Mouse (Mus musculus): ENCODE data around the gene Sec24d.
A peak's percentile ranks its signal among the peaks of the same experiment; 100 is the strongest.

Sec24d gene

GRCm38 (mm10) chr3:123266753-123267651, at the start of gene Sec24d:
Gene Sec24d (plus strand): TSS chr3:123267455.
- peak; percentile 83 for DNase-seq

- DNase-seq = no peak
Measured at GRCm38 (mm10) chr3:123218646-123219045, 48.6 kb upstream of the Sec24d start.

- no peak for DNase-seq
Measured at GRCm38 (mm10) chr3:123227276-123227675, 40.0 kb upstream of the Sec24d start.

- no peak for DNase-seq
Measured at GRCm38 (mm10) chr3:123231639-123232038, 35.6 kb upstream of the Sec24d start.

- peak; percentile 13 for DNase-seq
Measured at GRCm38 (mm10) chr3:123234191-123234836, 32.9 kb upstream of the Sec24d start.

- DNase-seq = no peak
Measured at GRCm38 (mm10) chr3:123235495-123235894, 31.8 kb upstream of the Sec24d start.

GRCm38 (mm10) chr3:123235921-123236320, 31.3 kb upstream of the Sec24d start, which contains the start of gene Synpo2:
Gene Synpo2 (minus strand): TSS chr3:123236149.
- peak; percentile 44 for DNase-seq

GRCm38 (mm10) chr3:123237039-123237438, 30.2 kb upstream of the Sec24d start:
- DNase-seq = no peak

- no peak for DNase-seq
Measured at GRCm38 (mm10) chr3:123237446-123237845, 29.8 kb upstream of the Sec24d start.

GRCm38 (mm10) chr3:123244376-123244775, 22.9 kb upstream of the Sec24d start:
- DNase-seq = no peak

- DNase-seq = no peak
Measured at GRCm38 (mm10) chr3:123245646-123246045, 21.6 kb upstream of the Sec24d start.

- DNase-seq = no peak
Measured at GRCm38 (mm10) chr3:123256181-123257101, 10.8 kb upstream of the Sec24d start.

GRCm38 (mm10) chr3:123258709-123259108, 8.5 kb upstream of the Sec24d start:
- no peak for DNase-seq

GRCm38 (mm10) chr3:123264706-123265105, 2.5 kb upstream of the Sec24d start:
- peak; percentile 2 for DNase-seq

- DNase-seq = peak; percentile 51
Measured at GRCm38 (mm10) chr3:123267741-123268201, 516 bp downstream of the Sec24d start.

- no peak for DNase-seq
Measured at GRCm38 (mm10) chr3:123282866-123283615, 15.8 kb downstream of the Sec24d start.

GRCm38 (mm10) chr3:123284284-123284683, 17.0 kb downstream of the Sec24d start:
- no peak for DNase-seq

GRCm38 (mm10) chr3:123285649-123286048, 18.4 kb downstream of the Sec24d start:
- DNase-seq = no peak

- DNase-seq = peak; percentile 4
Measured at GRCm38 (mm10) chr3:123288856-123289570, 21.8 kb downstream of the Sec24d start.

- DNase-seq = no peak
Measured at GRCm38 (mm10) chr3:123291670-123292069, 24.4 kb downstream of the Sec24d start.

GRCm38 (mm10) chr3:123296654-123297053, 29.4 kb downstream of the Sec24d start:
- DNase-seq = no peak
